Mouse (Mus musculus) testis, adult 2 months (tissue): ENCODE data around the gene Hdac9. TPM values are rescaled to one million over a fixed set of nuclear protein-coding genes. Genes with fewer than 3 reads are reported as not detected.

ENCODE experiments used
- H3K27ac ChIP-seq: fragments of 200-500 bp; 2 replicates; pipeline ENCODE4 v1.5.1; 2012; ENCODE audit warnings: low read depth, low read length; ENCODE audit not compliant: control insufficient read depth, insufficient read depth
- H3K27me3 ChIP-seq: fragments of 200-500 bp; 2 replicates; pipeline ENCODE4 v1.6.1; 2012; ENCODE audit warnings: mild to moderate bottlenecking, low read length, moderate library complexity; ENCODE audit not compliant: control insufficient read depth, insufficient read depth
- H3K36me3 ChIP-seq: fragments of 200-500 bp; 2 replicates; pipeline ENCODE4 v1.6.1; 2012; ENCODE audit warnings: mild to moderate bottlenecking, low read length; ENCODE audit not compliant: control insufficient read depth, insufficient read depth
- H3K4me1 ChIP-seq: fragments of 200-500 bp; 2 replicates; pipeline ENCODE4 v1.6.1; 2012; ENCODE audit warnings: low read length; ENCODE audit not compliant: control insufficient read depth, insufficient read depth
- H3K4me3 ChIP-seq: fragments of 200-500 bp; 2 replicates; pipeline ENCODE4 v1.5.1; 2012; ENCODE audit warnings: low read depth, mild to moderate bottlenecking, low read length, moderate library complexity, mixed read lengths; ENCODE audit not compliant: control insufficient read depth
- CTCF ChIP-seq: fragments of 200-500 bp; IDR thresholded peaks from 2 replicates; pipeline ENCODE4 v1.5.1; 2012; ENCODE audit warnings: low read depth, mild to moderate bottlenecking, inconsistent platforms, low read length, moderate library complexity; ENCODE audit not compliant: control insufficient read depth, insufficient read depth, insufficient replicate concordance
- POLR2A ChIP-seq: fragments of 200-500 bp; IDR thresholded peaks from 2 replicates; pipeline ENCODE4 v1.6.1; 2012; ENCODE audit warnings: low read depth, mild to moderate bottlenecking, inconsistent platforms, low read length, moderate library complexity; ENCODE audit not compliant: control insufficient read depth
- polyA plus RNA-seq: library from polyadenylated mRNA; depleted of rRNA; stranded (reverse); fragments of >200 nt; gene quantifications from 2 replicates; pipeline ENCODE4 v1.2.3, GENCODE M21; 2012

Hdac9 gene
- polyA plus RNA-seq, 1 experiment, result 2.9 TPM

- H3K4me1 ChIP-seq, result no peaks in the 10 kb centered on the region
- no peaks in the 10 kb centered on the region for H3K36me3 ChIP-seq
- TF ChIP-seq POLR2A (no peak), CTCF (no peak)
- no peaks in the 10 kb centered on the region for H3K27me3 ChIP-seq
- H3K27ac ChIP-seq, result no peak overlapping the region
- H3K4me3 ChIP-seq, result no peak overlapping the region
Observed at GRCm38 (mm10) chr12:34619101-34619500, 297.8 kb downstream of the Hdac9 start.

- no peak overlapping the region for H3K4me3 ChIP-seq
- H3K4me1 ChIP-seq, result no peaks in the 10 kb centered on the region
- no peaks in the 10 kb centered on the region for H3K36me3 ChIP-seq
- TF ChIP-seq CTCF (no peak), POLR2A (no peak)
- no peaks in the 10 kb centered on the region for H3K27me3 ChIP-seq
- H3K27ac ChIP-seq, result no peak overlapping the region
Observed at GRCm38 (mm10) chr12:34618321-34618720, 298.6 kb downstream of the Hdac9 start.

- Histone ChIP-seq H3K4me1 (no peaks in the 10 kb centered on the region), H3K36me3 (no peaks in the 10 kb centered on the region), H3K27me3 (no peaks in the 10 kb centered on the region), H3K4me3 (no peak overlapping the region), H3K27ac (no peak overlapping the region)
- TF ChIP-seq POLR2A, result no peak
- no peak for TF ChIP-seq CTCF
Observed at GRCm38 (mm10) chr12:34617836-34618235, 299.1 kb downstream of the Hdac9 start.

- H3K4me1 ChIP-seq, result no peaks in the 10 kb centered on the region
- H3K27me3 ChIP-seq, result no peaks in the 10 kb centered on the region
- H3K27ac ChIP-seq, result no peak overlapping the region
- TF ChIP-seq POLR2A (no peak), CTCF (no peak)
- H3K36me3 ChIP-seq, result no peaks in the 10 kb centered on the region
- no peak overlapping the region for H3K4me3 ChIP-seq
Observed at GRCm38 (mm10) chr12:34614796-34615195, 302.1 kb downstream of the Hdac9 start.

- Histone ChIP-seq H3K4me1 (no peaks in the 10 kb centered on the region), H3K27me3 (no peaks in the 10 kb centered on the region), H3K4me3 (no peak overlapping the region), H3K27ac (no peak overlapping the region), H3K36me3 (no peaks in the 10 kb centered on the region)
- TF ChIP-seq POLR2A, result no peak
- TF ChIP-seq CTCF, result no peak
Observed at GRCm38 (mm10) chr12:34612511-34612910, 304.4 kb downstream of the Hdac9 start.

GRCm38 (mm10) chr12:34604521-34604920 lies 312.4 kb downstream of the Hdac9 start:
- H3K27ac ChIP-seq, result no peak overlapping the region
- H3K4me1 ChIP-seq, result no peaks in the 10 kb centered on the region
- no peaks in the 10 kb centered on the region for H3K36me3 ChIP-seq
- TF ChIP-seq CTCF (no peak), POLR2A (no peak)
- H3K27me3 ChIP-seq, result no peaks in the 10 kb centered on the region
- H3K4me3 ChIP-seq, result no peak overlapping the region

GRCm38 (mm10) chr12:34594167-34594793 lies 322.6 kb downstream of the Hdac9 start:
- no peaks in the 10 kb centered on the region for H3K4me1 ChIP-seq
- H3K36me3 ChIP-seq, result no peaks in the 10 kb centered on the region
- H3K27me3 ChIP-seq, result no peaks in the 10 kb centered on the region
- no peak overlapping the region for H3K27ac ChIP-seq
- no peak overlapping the region for H3K4me3 ChIP-seq
- TF ChIP-seq POLR2A, result no peak
- TF ChIP-seq CTCF, result no peak
